Mouse (Mus musculus): ENCODE data around the gene Spaar. TPM values are rescaled to one million over a fixed set of nuclear protein-coding genes. Genes with fewer than 3 reads are reported as not detected.
"Not testable (repeated sequence)": the region's sequence is repeated elsewhere in the genome, so short reads cannot be mapped to it uniquely, and the experiment has no call there.

Gene Spaar
- polyA plus RNA-seq, 1 experiment from 2014 or later = 0.06 TPM

DNA sequence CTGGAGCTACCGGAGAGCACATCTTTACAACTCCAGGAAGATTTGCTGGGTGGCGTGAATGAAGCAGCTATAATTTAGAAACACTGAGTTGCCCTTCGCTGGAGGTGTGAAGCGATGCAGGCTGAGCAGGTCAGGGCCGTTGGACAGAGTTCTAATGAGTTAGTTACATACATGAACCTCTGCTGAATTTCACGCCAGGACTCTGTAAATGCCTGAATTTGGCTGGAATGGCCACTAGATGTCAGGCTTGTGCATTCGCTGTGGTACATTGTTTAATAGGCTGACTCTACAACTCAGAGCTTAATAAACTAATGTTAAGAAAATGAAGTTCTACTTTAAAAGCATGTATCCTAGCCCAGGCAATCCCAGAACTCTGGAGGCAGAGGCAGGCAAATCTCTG lies 33.6 kb downstream of the Spaar start:
- WGBS = 25% methylated on average over 7 of the region's 7 CpGs
- Histone ChIP-seq H3K27ac (ENCODE audit: low read depth, low read length) (no peak overlapping the region), H3K9me3 (replicated peaks; ENCODE audit: control insufficient read depth, low read length) (no peaks in the 10 kb centered on the region), H3K4me1 (ENCODE audit: control insufficient read depth, insufficient read depth, low read length) (no peaks in the 10 kb centered on the region), H3K36me3 (ENCODE audit: control insufficient read depth, insufficient read depth, low read length) (no peaks in the 10 kb centered on the region), H3K27me3 (replicated peaks; ENCODE audit: control insufficient read depth, insufficient read depth, low read length) (no peaks in the 10 kb centered on the region), H3K4me3 (ENCODE audit: low read depth, low read length) (no peak overlapping the region), H3K4me2 (ENCODE audit: low read length) (no peak overlapping the region), H3K9ac (ENCODE audit: low read length) (no peak overlapping the region)
- DNase-seq (ENCODE audit: low spot score) (peak; percentile 82), ATAC-seq (no peak)

DNA sequence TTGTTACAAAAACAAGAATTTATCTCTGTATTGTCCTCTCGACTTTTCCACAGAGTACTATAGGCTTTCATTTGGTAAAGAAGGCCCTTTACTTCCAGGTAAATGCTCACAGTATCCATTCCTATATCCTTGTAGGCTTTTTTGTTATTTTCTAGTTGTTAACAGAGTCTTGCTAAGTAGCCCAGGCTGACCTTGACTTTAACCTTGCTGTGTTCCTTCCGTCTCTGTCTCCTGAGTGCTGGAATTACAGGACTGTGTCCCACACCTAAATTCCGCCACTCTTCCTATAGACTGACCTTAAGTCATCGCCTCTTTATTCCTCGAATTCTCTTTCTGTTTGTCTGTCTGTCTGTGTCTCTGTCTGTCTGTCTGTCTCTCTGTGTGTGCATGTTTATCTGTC lies 38.5 kb downstream of the Spaar start:
- WGBS = 82% methylated on average over 5 of the region's 5 CpGs
- ATAC-seq = no peak

DNA sequence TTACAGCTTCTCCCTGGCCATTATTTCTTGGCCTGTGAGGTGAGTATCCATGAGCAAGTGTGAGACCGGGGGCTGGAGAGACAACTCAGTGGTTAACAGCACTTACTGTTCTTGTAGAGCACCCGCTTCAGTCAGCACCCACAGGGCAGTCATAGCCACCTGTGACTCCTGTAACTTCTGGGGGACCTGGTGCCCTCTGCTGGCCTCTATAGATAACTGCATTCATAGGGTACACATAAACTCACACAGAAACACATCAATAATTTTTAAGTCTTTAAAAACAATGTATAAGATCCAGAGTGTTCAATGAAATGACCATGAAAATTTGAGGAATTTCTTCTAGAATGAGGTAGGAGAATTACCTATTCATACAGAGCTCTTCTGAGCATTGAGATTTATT lies 39.5 kb downstream of the Spaar start:
- Histone ChIP-seq H3K9ac (ENCODE audit: low read length) (no peak overlapping the region), H3K4me3 (ENCODE audit: low read depth, low read length) (no peak overlapping the region), H3K4me2 (ENCODE audit: low read length) (no peak overlapping the region), H3K4me1 (ENCODE audit: control insufficient read depth, insufficient read depth, low read length) (no peaks in the 10 kb centered on the region), H3K36me3 (ENCODE audit: control insufficient read depth, insufficient read depth, low read length) (no peaks in the 10 kb centered on the region), H3K27ac (ENCODE audit: low read depth, low read length) (no peak overlapping the region), H3K27me3 (replicated peaks; ENCODE audit: control insufficient read depth, insufficient read depth, low read length) (no peaks in the 10 kb centered on the region), H3K9me3 (replicated peaks; ENCODE audit: control insufficient read depth, low read length) (no peaks in the 10 kb centered on the region)
- DNase-seq (ENCODE audit: low spot score) (no peak), ATAC-seq (no peak)
- 92% methylated on average over 2 of the region's 2 CpGs for WGBS

More for the DNA sequence above, 38.5 kb downstream of the Spaar start:
- Histone ChIP-seq H3K4me1 (ENCODE audit: control insufficient read depth, insufficient read depth, low read length) (no peaks in the 10 kb centered on the region), H3K4me2 (ENCODE audit: low read length) (no peak overlapping the region), H3K27me3 (replicated peaks; ENCODE audit: control insufficient read depth, insufficient read depth, low read length) (no peaks in the 10 kb centered on the region), H3K36me3 (ENCODE audit: control insufficient read depth, insufficient read depth, low read length) (no peaks in the 10 kb centered on the region), H3K27ac (ENCODE audit: low read depth, low read length) (no peak overlapping the region), H3K9me3 (replicated peaks; ENCODE audit: control insufficient read depth, low read length) (no peaks in the 10 kb centered on the region), H3K9ac (ENCODE audit: low read length) (no peak overlapping the region), H3K4me3 (ENCODE audit: low read depth, low read length) (no peak overlapping the region)
- no peak for DNase-seq (ENCODE audit: low spot score)

DNA sequence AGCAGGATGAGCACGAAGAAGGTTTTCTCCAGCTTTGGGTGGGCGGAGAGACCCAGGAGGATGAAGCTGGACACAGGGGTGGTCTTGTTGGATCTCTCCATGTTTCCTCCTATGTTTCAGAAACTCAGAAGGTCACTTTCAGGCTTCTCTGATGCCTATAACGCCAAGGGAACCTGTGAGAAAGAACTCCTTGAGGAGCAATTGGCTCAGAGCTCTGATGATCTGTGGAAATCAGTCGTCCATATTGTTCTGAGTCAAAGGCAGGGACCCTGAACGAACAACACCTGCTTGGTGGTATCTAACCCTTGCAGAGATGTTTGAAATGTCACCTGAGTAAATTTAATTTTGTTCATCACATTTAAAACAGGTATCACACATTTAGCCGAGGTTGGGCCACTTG lies 41.1 kb downstream of the Spaar start, which contains the start of gene Olfr159:
Gene Olfr159, minus strand, starts transcription at position 101 of the 400 bp plus-strand sequence.
- no peaks in the 10 kb centered on the region for H3K9me3 ChIP-seq (replicated peaks; ENCODE audit: control insufficient read depth, low read length)
- DNase-seq (ENCODE audit: low spot score) (no peak), ATAC-seq (no peak)
- H3K9ac ChIP-seq (ENCODE audit: low read length) = no peak within 1 kb of the TSS
- WGBS = 81% methylated on average over 6 of the region's 6 CpGs
- no peak within 1 kb of the TSS for H3K4me2 ChIP-seq (ENCODE audit: low read length)
- no peaks in the 10 kb centered on the region for H3K36me3 ChIP-seq (ENCODE audit: control insufficient read depth, insufficient read depth, low read length)
- H3K4me1 ChIP-seq (ENCODE audit: control insufficient read depth, insufficient read depth, low read length) = no peaks in the 10 kb centered on the region
- no peaks in the 10 kb centered on the region for H3K27me3 ChIP-seq (replicated peaks; ENCODE audit: control insufficient read depth, insufficient read depth, low read length)
- no peak within 1 kb of the TSS for H3K27ac ChIP-seq (ENCODE audit: low read depth, low read length)
- H3K4me3 ChIP-seq (ENCODE audit: low read depth, low read length) = no peak within 1 kb of the TSS

DNA sequence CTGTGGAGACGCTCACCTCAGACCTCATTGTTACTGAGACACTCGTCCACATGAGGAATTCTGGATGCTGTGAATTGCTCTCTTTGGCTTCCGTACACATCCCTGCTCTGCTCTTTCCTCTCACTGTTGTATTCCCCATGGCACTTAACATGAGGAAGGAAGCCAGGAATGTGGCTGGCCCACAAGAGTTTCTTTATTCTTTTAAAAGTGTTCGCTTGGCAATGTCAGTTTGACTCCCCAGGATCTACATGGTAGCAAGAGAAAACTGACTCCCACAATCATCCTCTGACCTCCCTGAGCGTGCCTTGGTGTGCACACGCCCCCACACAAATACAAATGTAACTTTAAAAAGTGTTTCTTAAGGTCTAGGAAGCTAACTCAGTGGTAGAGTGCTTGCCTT lies 41.8 kb downstream of the Spaar start:
- no peaks in the 10 kb centered on the region for H3K9me3 ChIP-seq (replicated peaks; ENCODE audit: control insufficient read depth, low read length)
- no peak overlapping the region for H3K4me2 ChIP-seq (ENCODE audit: low read length)
- no peaks in the 10 kb centered on the region for H3K4me1 ChIP-seq (ENCODE audit: control insufficient read depth, insufficient read depth, low read length)
- H3K27me3 ChIP-seq (replicated peaks; ENCODE audit: control insufficient read depth, insufficient read depth, low read length) = no peaks in the 10 kb centered on the region
- WGBS = 67% methylated on average over 6 of the region's 6 CpGs
- no peak for DNase-seq (ENCODE audit: low spot score)
- ATAC-seq = no peak
- H3K27ac ChIP-seq (ENCODE audit: low read depth, low read length) = no peak overlapping the region
- H3K9ac ChIP-seq (ENCODE audit: low read length) = no peak overlapping the region
- H3K4me3 ChIP-seq (ENCODE audit: low read depth, low read length) = no peak overlapping the region
- H3K36me3 ChIP-seq (ENCODE audit: control insufficient read depth, insufficient read depth, low read length) = no peaks in the 10 kb centered on the region

DNA sequence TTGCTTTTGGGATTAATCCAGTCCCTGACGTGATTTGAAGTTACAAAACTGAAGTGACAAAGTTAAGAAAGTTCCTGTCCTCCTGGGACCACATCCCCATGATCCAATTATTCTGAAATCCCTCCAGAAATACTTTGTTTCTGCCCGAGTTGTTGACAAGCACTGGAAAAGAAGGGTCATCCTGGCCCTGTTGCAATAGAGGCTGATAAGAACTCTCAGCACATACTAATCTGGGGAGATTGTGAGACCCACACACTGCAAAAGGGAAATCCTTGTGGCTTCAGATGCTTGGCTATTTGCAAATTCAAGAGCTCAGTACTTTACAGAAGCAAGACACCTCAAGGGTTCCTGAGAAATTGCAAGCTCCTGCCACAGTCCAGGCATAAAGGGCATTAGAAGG lies 42.5 kb downstream of the Spaar start:
- no peak overlapping the region for H3K4me2 ChIP-seq (ENCODE audit: low read length)
- no peak overlapping the region for H3K27ac ChIP-seq (ENCODE audit: low read depth, low read length)
- H3K36me3 ChIP-seq (ENCODE audit: control insufficient read depth, insufficient read depth, low read length) = no peaks in the 10 kb centered on the region
- H3K9me3 ChIP-seq (replicated peaks; ENCODE audit: control insufficient read depth, low read length) = no peaks in the 10 kb centered on the region
- H3K9ac ChIP-seq (ENCODE audit: low read length) = no peak overlapping the region
- 24% methylated on average over 2 of the region's 2 CpGs for WGBS
- H3K27me3 ChIP-seq (replicated peaks; ENCODE audit: control insufficient read depth, insufficient read depth, low read length) = no peaks in the 10 kb centered on the region
- no peaks in the 10 kb centered on the region for H3K4me1 ChIP-seq (ENCODE audit: control insufficient read depth, insufficient read depth, low read length)
- ATAC-seq (no peak), DNase-seq (ENCODE audit: low spot score) (no peak)
- H3K4me3 ChIP-seq (ENCODE audit: low read depth, low read length) = no peak overlapping the region

DNA sequence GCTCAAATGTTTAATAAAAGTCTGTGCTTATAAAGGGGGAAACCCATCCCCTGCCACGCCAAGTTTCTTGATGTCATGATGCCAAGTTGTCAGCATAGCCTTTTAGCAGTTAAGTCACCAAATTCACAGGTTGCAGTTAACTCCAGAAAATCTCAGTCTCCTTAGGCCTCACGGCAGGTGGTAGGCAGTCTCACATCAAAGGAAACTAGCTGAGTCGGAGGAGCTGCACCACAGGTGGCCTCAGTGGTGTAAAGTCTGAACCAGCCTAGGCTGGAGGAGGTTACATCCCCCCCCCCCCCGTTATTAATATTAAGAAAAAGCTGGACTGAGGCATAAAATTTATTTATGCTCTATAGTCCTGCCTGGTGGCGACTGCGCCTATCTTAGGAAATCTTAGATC lies 65.5 kb downstream of the Spaar start:
- no peak for DNase-seq (ENCODE audit: low spot score)
- no peak overlapping the region for H3K4me3 ChIP-seq (ENCODE audit: low read depth, low read length)
- no peak overlapping the region for H3K4me2 ChIP-seq (ENCODE audit: low read length)
- H3K27me3 ChIP-seq (replicated peaks; ENCODE audit: control insufficient read depth, insufficient read depth, low read length) = no peaks in the 10 kb centered on the region
- no peak for ATAC-seq
- H3K36me3 ChIP-seq (ENCODE audit: control insufficient read depth, insufficient read depth, low read length) = no peaks in the 10 kb centered on the region
- no peaks in the 10 kb centered on the region for H3K4me1 ChIP-seq (ENCODE audit: control insufficient read depth, insufficient read depth, low read length)
- no peaks in the 10 kb centered on the region for H3K9me3 ChIP-seq (replicated peaks; ENCODE audit: control insufficient read depth, low read length)
- H3K27ac ChIP-seq (ENCODE audit: low read depth, low read length) = no peak overlapping the region
- no peak overlapping the region for H3K9ac ChIP-seq (ENCODE audit: low read length)
- WGBS = 79% methylated on average over 6 of the region's 6 CpGs

DNA sequence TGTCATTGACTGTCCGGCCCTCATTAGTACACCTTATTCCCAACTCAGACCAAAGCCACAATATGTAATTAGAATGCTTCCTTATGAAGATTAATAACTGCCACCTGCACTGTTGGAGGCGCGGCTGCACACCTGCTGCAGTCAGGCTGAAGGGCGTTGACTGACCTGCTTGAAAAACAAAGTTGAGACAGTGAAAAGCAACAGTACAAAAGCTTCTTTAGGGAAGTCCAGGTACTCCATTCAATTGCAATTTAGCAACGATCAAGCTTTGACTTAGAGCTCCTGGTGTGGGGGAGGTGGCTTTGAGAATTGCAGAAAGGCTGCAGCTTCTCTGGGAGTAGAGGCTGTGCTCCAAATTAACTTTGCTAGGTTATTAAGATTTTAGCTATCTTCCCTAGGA lies 66.0 kb downstream of the Spaar start:
- not testable (repeated sequence) for H3K4me2 ChIP-seq (ENCODE audit: low read length); H3K4me1 ChIP-seq (ENCODE audit: control insufficient read depth, insufficient read depth, low read length); H3K9me3 ChIP-seq (replicated peaks; ENCODE audit: control insufficient read depth, low read length); DNase-seq (ENCODE audit: low spot score); H3K36me3 ChIP-seq (ENCODE audit: control insufficient read depth, insufficient read depth, low read length); H3K27ac ChIP-seq (ENCODE audit: low read depth, low read length); H3K4me3 ChIP-seq (ENCODE audit: low read depth, low read length); H3K27me3 ChIP-seq (replicated peaks; ENCODE audit: control insufficient read depth, insufficient read depth, low read length); ATAC-seq; H3K9ac ChIP-seq (ENCODE audit: low read length)
- WGBS = 84% methylated on average over 5 of the region's 5 CpGs

DNA sequence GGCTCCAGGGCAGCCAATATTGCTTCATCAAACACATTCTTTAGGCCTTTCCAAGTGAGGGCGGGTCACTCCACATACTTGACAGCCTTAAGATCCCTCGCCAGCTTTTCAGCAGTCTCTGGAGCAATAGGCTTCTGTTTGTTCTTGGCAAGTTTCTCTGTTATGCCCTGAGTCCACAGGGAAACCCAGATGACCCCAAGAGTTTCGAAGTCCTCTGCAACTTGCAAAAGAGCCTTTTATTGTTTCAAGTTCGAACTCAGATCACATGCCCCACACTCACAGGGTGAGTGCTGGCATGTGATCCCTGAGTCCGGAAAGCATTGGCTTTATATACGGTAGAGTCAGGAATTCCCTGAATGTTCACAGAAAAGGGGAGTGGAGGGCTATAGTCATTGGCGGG lies 69.1 kb downstream of the Spaar start:
- no peaks in the 10 kb centered on the region for H3K36me3 ChIP-seq (ENCODE audit: control insufficient read depth, insufficient read depth, low read length)
- H3K4me3 ChIP-seq (ENCODE audit: low read depth, low read length) = no peak overlapping the region
- H3K9ac ChIP-seq (ENCODE audit: low read length) = no peak overlapping the region
- ATAC-seq (no peak), DNase-seq (ENCODE audit: low spot score) (no peak)
- no peaks in the 10 kb centered on the region for H3K4me1 ChIP-seq (ENCODE audit: control insufficient read depth, insufficient read depth, low read length)
- 85% methylated on average over 7 of the region's 7 CpGs for WGBS
- H3K9me3 ChIP-seq (replicated peaks; ENCODE audit: control insufficient read depth, low read length) = no peaks in the 10 kb centered on the region; the same call in 1 of the 2 replicates
- no peak overlapping the region for H3K4me2 ChIP-seq (ENCODE audit: low read length)
- H3K27me3 ChIP-seq (replicated peaks; ENCODE audit: control insufficient read depth, insufficient read depth, low read length) = no peaks in the 10 kb centered on the region
- no peak overlapping the region for H3K27ac ChIP-seq (ENCODE audit: low read depth, low read length)
